Mouse (Mus musculus) cerebellum, adult 8-10 months (tissue): ENCODE measurements at regions not wholly inside any gene's neighbourhood (a gene's known extent, or its start where the extent isn't known, plus 50 kb on each side); places are given as distances from the start of the nearest gene placed in this dataset.
A peak's percentile ranks its signal among the peaks of the same experiment; 100 is the strongest.

ENCODE experiments used
- DNase-seq: peaks from one replicate; pipeline ENCODE4 v3.0.0; 2022

DNA sequence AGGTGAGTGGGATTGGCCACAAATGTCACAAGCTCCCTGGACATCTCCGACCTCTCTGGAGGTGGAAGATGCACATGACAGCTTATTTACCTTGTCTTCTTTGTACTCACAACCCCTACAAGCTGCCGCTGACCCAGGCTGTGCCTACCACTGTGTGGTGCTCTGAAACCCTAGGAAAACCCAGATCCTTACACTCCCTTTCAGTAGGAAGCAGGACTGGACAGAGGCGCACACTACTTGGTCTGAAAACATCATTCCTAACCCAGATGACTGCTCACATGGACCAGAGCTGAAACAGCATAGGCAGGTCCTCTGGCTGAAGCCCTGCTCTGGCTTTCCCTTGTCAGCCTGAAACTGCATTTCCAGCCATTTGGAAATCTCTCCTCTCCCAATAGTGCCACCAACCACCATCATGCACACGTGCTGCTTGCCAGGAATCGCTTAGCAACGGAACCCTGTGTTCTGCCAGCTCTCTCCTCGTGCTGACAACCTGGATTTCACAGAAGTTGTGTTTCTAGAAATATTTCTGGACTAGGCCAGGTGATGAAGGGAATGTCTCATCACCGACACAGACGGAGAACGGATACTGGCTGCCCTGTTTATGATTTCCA, 196.1 kb downstream of the Irs2 start:
- DNase-seq, result no peak

DNA sequence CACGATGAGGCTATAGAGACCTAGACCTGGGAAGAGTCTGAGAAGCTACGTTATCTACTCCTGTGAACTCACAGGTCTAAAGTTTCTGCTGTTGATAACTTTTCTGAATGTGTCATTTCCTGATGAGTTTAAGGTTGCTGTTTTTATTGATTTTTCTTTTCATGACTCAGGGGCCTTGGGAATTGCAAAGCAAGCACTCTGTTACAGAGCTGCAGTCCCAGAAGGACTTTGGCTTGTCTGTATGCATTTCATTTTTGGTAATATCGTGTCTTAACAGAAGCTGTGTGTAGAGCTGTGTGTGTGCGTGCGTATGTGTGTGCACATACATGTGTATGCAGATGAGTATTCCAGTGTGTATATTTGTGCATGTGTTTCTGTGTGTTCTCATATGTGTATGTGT, 201.2 kb downstream of the Irs2 start:
- DNase-seq, result no peak

DNA sequence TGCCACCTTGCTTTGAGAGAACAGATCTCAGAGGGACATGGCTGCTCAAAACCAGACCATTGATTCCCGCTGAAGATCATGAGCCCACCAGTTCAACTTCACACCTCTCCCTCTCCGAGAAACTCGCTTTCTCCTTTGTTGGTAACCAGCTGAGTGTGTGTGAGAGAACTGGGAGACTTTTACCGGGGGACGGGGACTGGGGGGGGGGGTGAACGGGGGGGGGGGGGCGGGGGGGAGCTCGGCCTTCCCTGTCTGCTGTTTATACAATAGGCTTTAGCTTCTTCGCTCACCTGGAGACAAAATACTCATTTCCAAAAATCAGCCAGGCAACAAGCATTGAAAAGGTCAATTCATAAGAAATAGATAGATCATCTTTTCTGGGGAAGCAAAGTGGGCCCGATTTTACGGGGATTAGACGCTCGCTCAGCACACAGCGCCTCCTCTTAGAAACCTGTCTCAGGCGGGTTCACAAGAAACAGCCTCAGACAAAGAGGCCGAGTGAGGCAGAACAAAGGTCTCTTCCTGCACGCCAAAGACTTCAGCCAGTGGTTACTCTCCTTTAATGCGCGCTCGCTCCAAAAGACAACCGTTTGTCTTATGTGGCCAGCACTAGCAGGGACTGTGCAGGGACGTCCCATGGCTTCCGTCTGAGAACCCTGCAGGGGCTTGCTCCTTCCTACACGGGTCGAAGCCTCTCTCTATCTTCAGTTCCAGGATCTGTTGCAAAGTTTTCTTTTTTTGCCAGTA, 202.7 kb downstream of the Irs2 start:
- DNase-seq, result no peak

DNA sequence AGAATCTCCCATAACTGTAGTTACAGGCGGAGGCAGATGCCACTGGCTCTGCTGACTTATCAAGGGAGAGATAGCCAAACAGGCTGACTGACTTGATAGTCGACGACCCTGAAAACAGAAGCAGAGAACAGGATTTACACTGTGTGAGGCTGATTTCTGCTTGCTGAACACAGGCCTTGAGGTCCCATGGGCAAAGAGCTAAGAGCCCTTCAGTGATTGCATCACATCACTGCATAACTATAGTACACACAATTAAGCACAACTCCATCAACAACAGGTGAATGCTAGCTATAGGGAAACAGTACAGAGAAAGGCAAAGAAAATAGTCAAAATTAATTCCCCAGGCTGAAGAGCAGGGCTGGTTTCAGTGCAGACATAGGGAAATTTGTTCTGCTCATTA, 203.3 kb downstream of the Irs2 start:
- no peak for DNase-seq

DNA sequence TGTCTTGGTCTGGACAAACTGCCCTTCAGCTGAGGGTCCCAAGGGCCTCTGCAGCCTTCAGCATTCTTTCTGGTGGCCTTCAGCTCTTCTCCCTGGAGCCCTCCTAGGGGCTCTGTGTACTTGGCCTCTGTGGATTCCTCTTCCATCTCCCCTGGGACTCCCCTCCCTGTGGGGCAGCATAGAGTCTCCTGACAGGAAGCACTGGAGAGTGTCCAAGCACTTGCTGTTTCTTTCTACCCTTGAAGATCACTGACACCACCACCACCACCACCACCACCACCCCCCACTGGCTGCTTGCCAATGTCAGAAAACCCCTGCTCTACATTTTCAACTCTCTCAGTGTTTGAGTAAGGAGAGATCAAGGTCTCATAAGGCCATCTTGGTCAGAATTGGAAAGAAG, 206.3 kb downstream of the Irs2 start:
- DNase-seq, result no peak

DNA sequence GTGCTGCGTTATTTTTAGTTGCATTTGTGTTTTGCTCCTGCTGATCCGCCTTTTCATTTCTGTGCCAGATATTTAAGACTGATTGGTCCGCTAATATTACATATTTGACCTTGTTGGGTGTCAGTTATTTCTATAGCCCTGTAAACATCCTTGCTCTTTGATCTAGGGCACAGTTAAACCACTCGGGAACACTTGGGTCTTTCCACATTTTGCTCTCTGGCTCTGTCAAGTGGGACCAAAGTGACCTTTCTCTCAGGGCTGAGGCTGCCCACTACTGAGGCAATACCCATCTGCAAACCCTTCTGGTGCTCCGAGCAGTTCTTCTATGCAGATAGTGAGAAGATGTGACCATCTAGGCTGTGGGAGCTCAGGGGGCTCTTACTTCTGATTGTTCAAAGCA, 206.7 kb downstream of the Irs2 start:
- no peak for DNase-seq

DNA sequence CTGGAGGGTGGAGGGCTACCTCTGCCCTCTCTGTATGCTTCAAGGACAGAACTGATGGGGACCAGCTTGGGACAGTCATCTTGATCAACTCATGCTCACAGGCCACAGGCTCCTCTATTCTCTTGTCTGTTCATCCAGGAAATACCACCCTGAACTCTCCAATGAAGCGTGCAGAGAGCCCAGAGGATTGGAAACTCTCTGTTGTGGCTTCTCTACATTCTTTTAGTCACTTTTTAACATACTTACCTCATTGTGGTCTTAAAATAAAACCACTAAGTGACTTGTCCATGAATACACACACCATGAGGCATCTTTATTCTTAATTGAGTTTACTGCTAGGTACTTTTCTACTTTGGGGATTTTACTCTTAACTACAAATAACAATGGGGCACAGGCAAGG, 209.8 kb downstream of the Irs2 start:
- no peak for DNase-seq

DNA sequence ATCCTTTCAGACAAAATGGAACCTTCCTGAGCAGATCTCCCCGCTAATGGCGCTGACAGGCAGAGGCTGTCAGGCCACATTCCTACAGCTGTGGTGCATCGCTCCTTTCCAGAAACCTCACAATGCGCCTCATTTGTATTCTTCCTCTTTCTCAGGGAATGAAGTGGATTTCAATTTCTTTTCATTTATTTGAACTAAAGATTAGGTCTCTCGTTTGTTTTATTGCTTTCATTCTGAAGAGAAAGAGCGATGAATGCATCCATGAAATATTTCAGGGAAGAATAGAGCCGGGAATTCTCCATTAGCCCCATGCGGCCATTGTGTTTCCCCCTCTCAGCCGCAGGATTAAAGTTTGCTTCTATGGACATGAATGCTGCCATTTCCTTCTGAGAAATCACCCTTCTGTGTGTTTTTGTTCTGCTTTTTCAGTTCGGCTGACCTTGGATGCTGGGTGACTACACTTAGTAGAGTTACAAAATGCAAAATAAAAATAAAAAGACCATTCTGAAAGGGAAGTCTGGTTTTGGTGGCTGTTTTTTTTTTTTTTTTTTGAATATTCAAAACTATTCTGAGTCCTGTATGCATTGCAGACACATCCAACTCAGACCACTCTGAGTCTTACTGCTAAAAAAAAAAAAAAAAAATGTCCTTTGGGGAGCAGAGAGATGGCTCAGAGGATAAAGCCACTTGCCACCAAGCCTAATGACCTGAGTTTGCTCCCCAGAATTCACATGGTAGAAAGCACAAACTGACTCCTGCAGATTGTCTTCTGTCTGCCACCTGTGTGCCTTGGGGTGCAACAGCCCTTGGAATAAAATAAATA, 213.7 kb downstream of the Irs2 start:
- DNase-seq, result no peak

DNA sequence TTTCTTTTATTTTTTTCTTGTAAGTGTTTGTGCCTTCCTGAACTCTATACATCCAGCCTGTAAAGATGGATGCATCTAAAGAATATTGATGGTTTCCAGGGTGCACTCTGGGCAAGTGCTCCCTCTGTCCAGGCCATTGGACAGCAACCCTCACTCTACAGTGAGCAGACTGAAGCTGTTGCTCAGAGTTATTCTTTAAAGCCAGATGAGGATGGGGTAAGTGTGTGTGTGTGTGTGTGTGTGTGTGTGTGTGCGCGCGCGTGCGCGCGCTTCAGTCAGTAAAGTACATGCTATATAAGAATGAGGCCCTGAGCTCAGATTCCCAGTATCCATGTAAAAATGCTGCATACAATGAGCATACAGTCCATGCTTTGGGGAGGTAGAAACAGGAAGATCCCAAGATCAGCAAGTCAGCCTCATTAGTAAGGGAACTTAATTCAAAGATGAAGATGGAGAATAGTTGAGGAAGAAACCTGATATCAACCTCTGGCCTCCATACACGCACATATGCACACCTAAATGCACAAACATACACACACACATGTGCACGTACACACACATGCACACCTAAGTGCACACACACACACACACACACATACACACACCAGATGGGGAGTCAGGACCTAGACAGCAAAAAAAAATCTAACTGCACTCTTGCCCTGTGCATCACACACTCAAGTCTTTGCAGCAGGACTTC, 214.4 kb downstream of the Irs2 start:
- DNase-seq, result no peak

DNA sequence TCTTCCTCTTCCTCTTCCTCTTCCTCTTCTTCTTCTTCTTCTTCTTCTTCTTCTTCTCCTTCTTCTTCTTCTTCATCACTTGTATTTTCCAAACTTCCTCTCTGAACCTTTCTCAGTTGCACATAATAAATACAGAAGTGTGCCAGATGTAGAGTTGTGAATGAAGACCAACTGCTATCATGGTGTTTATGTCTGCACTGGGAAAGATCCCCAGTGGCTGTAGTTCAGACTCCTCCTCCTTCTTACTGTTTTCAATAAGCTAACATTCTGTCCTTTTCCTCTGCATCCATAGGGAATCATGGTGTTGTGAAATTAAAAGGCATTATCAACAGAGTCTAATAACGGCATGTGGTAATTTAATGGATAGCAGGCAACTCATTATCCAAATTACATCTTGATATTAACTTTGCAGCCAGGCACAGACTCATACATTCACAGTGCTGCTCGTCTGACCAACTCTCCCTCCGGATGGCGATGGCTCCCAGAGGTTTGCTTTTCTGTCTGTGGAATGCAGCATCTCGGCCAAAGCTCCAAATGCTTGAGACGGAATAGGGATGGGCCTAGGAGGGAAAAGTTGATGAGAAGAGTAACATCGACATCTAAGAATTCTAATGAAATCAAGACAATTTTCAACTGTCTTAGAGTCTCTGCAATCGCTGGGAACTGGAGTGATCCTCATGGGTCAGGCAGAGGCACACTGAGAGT, 219.6 kb downstream of the Irs2 start:
- DNase-seq, result no peak

DNA sequence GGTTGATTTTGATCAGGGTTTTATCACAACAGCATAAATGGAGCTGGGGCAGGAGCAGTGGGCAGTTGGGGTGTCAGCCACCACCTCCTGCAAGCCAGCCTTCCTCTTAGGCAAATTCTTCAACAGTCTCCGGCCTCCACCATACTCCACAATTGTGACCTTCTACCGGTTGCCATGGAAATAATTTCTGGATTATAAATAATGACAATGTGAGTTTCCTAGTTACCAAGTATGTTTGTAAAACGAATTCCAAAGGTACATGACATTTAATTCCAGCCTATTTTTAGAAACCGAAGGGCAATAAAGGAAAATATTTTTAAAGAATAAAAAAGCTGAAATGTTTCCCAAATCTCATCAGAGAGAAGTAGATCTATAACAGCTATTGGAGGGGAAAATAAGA, 222.5 kb downstream of the Irs2 start:
- no peak for DNase-seq

DNA sequence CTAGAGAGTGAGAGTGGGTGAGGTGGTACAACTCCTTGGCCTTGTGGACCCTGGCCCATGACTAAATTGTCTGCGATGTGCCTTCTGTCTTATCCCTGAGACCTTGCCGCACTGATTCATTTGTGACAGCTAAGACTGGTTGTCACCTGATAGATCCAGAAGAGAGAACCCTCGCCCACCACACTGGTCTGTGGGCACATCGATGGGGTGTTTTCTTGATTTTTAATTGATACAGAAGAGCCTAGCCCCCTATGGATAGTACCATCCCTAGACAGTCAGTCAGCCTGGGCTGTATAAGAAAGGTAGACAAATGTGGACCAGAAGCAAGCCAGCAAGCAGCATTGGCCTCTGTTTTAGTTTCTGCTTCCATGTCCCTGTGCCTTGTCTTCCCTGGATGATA, 222.9 kb downstream of the Irs2 start:
- DNase-seq, result no peak

DNA sequence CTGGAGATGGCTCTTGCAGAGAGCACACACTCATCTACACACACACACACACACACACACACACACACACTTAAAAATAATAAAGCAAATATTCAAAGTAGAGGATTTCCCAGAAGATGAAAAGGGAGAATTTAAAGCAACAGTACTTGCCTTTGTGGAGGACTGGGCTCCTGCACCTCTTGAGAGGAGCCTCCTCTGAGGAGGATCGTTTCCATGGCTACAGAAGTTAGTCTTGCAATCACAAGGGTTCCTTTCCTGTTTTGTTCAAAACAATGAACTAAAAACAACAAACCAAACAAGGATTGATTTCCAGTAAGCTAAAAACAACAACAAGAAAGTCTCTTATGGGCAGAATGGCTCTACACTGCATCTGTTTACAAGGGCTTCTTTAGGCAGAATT, 223.8 kb downstream of the Irs2 start:
- DNase-seq, result no peak

DNA sequence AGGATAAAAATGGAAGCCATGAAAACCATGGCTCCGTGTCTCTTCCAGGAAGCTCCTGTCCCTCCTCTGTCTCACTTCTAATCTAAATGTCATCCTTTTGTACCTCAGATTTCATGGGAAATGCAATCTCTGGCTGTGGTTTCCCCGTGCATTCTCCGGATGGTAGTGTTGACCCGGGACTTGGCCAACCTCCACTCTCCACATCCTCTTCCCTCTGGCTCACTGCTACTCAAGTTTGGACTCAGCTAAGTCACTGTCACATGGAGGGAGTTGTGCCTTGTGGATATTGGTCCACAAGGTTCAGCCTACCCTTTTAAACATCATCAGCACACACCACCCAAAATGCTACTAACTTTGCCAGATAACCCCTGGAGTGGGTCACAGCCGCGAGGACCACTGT, 226.4 kb downstream of the Irs2 start:
- no peak for DNase-seq

DNA sequence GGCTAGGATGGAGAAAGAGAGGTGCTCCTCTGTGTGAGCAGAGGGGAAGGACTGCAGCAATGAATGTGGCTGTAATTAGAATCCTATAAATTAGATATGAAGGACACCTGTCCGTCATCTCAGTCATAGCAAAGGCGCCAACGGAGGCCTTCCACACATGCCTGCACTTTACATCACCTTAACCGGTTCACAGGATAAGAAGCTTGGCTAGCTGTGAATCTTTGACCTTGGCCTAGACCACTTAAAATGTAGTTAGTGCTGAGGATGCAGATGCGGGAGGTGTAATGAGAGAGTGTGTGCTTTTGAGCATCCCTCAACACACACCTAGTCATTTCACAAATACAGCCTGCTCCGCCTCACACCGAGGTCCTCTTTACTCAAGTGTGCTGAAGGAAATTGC, 228.6 kb downstream of the Irs2 start:
- DNase-seq, result no peak

DNA sequence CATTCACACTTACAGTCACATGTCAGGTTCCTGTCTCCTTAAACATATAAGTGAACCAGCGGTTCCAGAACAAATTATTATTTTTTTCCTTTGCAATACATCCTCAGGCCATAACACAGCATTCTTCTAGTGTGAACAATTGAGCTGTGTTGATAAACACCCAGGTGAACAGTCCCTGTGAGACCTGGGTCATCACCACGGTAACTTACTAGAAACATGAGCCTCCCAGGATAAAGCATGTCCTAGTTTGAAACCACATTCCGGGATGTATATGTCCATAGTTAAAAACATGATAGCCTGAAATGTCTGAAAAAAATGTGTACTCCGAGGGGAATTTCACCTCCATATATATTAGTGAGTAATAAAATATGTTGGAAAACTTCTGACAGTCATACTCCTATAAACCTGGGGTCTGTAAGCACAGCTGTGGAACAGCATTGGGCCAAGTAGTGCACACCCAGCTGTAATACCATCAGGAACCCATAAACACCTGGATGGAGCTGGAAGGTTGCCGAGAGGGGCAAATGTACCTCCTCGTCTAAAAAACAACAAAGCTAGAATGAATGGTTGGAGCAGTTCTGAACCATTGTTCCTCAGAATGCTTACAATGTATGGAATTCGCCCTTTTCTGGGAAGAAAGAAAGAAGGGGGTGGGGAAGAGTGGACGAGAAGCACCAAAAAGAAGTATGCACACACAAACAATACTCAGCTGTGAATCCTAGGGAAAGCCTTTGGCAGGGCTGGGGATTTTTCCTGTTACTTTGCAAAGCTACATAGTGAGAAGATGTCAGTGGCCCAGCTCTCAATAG, 232.9 kb downstream of the Irs2 start:
- no peak for DNase-seq

DNA sequence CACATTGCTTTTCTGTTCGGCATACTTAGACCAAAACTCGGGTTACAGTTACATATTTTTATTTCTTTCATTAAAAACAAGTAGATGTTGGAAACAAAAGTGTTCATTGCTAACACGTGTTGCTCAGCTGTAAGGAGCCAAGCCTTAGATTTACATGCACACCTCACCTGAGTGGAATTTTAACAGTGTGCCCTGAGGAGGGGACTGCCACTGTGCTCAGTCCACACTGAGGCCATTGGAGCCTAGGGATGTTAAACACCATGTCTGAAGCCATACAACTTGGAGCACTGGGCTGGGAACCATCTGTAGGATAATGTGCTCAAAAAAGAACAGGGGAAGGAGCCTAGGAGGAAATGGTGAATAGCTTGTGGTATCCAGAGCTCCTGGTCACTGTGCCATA, 233.5 kb downstream of the Irs2 start:
- no peak for DNase-seq

DNA sequence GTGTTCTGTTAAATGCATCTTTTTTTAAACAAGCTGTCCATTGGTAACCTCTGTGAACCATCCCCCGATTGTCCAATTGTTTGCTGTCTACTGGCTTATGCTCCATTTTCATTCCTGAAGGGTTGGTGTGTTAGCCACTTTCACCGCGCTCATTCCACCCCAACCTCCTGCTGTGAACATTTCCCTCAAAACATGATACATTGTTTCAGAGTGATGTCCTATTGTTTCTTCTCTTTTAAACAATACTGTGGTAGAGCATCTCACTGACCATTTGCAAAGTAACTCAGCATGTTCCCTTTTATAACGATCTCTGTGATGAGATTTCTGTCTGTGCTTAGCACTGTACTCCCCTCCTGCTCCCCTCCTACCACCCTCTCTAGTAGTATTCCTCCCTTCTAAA, 240.1 kb downstream of the Irs2 start:
- DNase-seq, result no peak

DNA sequence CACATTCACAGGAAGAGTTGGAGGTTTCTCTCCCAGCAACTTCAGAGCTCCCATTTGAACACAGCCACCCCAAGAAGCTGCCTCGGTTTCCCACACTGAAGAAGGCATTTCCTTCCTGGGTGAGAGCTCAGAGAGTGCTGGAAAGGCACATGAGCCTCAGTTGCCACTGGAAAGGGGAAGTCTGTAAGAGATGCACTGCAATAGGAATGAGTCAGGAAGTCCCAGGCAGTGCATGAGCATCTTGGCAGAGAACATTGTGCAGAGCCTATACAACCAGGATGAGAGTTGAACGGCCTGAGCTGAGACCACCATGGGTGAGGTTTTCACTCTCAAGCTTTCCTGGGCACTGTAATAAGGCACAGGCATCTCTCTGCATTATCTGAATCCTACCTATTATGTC, 244.4 kb downstream of the Irs2 start:
- DNase-seq, result no peak

DNA sequence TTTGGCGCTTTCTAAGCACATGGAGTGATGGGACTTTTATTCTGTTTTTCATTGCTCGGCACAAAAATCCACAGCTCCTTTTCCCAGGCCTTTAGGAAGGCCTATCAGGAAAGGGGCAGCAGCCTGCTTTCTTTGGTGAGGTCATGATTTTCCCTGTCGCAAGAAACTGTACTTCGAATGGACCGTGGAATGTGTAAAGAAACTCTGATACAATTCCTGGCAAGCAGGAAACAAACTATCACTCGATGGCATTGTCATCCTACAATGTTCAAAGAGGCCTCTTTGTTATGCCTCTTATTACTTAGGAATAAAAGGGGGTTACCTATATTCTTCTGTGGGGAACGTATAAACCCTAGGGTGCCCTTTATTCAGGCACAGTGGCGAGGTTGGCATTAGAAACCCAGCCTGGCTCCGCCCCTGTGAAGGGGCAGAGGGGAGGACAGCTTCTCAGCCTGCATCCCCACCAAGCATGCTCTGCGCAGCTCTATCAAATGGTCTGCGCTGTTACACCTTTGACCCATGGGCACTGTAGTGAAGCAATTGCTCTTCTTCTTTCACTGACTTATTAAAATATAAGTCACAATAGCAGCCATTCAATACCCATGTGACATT, 246.5 kb downstream of the Irs2 start:
- no peak for DNase-seq

DNA sequence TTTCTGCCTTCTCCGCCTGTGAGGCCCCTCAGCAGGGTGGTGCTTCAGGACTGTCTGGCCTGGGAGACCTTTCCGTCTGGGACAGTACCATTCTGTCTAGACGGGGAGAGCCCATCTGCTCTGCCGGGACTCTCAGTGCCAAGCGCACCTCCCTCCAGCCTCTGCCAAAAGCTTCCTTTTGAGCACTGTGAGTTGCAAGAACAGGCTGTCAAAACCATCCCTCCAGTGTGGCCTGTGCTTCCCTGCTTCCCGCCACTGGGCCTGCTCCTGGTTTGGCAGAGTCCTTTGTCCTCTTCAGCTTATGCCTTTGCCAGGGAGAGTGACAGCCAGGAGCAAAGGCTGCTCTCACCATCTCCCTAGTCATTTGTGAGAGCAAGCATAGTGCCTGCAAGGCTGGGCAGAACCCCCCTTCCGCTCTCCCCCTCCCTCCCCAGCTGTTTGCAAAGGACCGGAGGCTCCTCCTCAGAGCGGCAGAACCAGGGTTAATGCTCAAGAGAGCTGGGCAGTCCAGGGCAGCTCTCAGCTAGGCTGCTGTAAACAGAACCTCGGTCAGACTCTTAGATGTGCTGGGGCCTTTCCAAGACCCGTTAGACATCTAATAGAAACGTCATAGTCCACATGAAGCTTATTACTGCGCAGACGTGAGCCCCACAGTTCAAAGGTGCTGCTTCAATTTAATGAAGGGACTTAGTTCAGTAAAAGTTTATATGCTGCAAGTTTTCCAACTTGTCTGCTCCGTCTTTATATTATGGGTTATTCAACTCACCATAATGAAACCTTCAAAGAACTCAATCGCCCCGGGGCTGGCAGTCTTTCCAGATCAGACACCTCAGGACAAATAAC, 247.2 kb downstream of the Irs2 start:
- peak; percentile 29 for DNase-seq
